Mouse (Mus musculus) spleen, adult 2 months (tissue): ENCODE measurements around the gene Ctf2. TPM values are rescaled to one million over a fixed set of nuclear protein-coding genes. Genes with fewer than 3 reads are reported as not detected.
A peak's percentile ranks its signal among the peaks of the same experiment; 100 is the strongest.

ENCODE experiments used
- DNase-seq, 2 experiments: peaks; one replicate each; pipeline versions ENCODE4 v3.0.0 to v3.0.0-alpha.2; 2012 to 2021; ENCODE audit warnings: low spot score in 2 of 2, low read depth in 1 of 2
- H3K27ac ChIP-seq: fragments of 200-500 bp; 2 replicates; pipeline ENCODE4 v1.5.1; 2012; ENCODE audit warnings: low read length, inconsistent platforms; ENCODE audit not compliant: insufficient read depth
- H3K27me3 ChIP-seq: fragments of 200-500 bp; 2 replicates; pipeline ENCODE4 v1.6.1; 2012; ENCODE audit warnings: mild to moderate bottlenecking, moderate library complexity, low read length, inconsistent platforms; ENCODE audit not compliant: control insufficient read depth, insufficient read depth
- H3K36me3 ChIP-seq: fragments of 200-500 bp; 2 replicates; pipeline ENCODE4 v1.6.1; 2012; ENCODE audit warnings: mild to moderate bottlenecking, low read length, inconsistent platforms; ENCODE audit not compliant: control insufficient read depth, insufficient read depth
- H3K4me1 ChIP-seq: fragments of 200-500 bp; 2 replicates; pipeline ENCODE4 v1.6.1; 2011; ENCODE audit warnings: inconsistent platforms; ENCODE audit not compliant: control insufficient read depth, insufficient read depth, insufficient read length
- H3K4me3 ChIP-seq: fragments of 200-500 bp; 2 replicates; pipeline ENCODE4 v1.5.1; 2011; ENCODE audit warnings: mild to moderate bottlenecking, inconsistent platforms; ENCODE audit not compliant: insufficient read depth, insufficient read length; ENCODE audit errors: extremely low read depth
- CTCF ChIP-seq: fragments of 200-500 bp; IDR thresholded peaks from 2 replicates; pipeline ENCODE4 v1.5.1; 2011; ENCODE audit warnings: mild to moderate bottlenecking, inconsistent platforms; ENCODE audit not compliant: insufficient read depth, insufficient read length, insufficient replicate concordance; ENCODE audit errors: extremely low read depth
- POLR2A ChIP-seq: fragments of 200-500 bp; IDR thresholded peaks from 2 replicates; pipeline ENCODE4 v1.6.1; 2011; ENCODE audit warnings: low read depth, low read length, inconsistent platforms
- WGBS: fragments of 180-500 bp; shearing (Covaris S2); methylation state at CpG from one replicate; pipeline ENCODE4 v1.1.7; 2018; 5-methylcytosine and 5-hydroxymethylcytosine counted together
- polyA plus RNA-seq: library from polyadenylated mRNA; depleted of rRNA; stranded (reverse); fragments of >200 nt; gene quantifications from 2 replicates; pipeline ENCODE4 v1.2.3, GENCODE M21; 2012

The Ctf2 gene
- polyA plus RNA-seq, 1 experiment, result not detected

- Histone ChIP-seq H3K4me1 (peaks cover 12% of the 10 kb centered on the region), H3K36me3 (peaks cover 4% of the 10 kb centered on the region), H3K27ac (peak within 1 kb of the TSS; percentile 69), H3K27me3 (no peaks in the 10 kb centered on the region), H3K4me3 (peak within 1 kb of the TSS; percentile 67)
- TF ChIP-seq POLR2A (no peak), CTCF (peak; percentile 57; the same call in 1 of the 2 replicates)
- WGBS, result 2% methylated on average over 88 of the region's 90 CpGs
- peak; percentile 62 to 82 for DNase-seq
Observed at GRCm38 (mm10) chr7:127708207-127709078, 23.5 kb downstream of the Ctf2 start, which contains the start of gene Bcl7c. Gene Bcl7c, minus strand, starts transcription at chr7:127708933.

- H3K27ac ChIP-seq, result peak overlapping the region; percentile 69
- H3K4me3 ChIP-seq, result peak overlapping the region; percentile 67
- no peaks in the 10 kb centered on the region for H3K27me3 ChIP-seq
- peaks cover 4% of the 10 kb centered on the region for H3K36me3 ChIP-seq
- whole genome bisulfite sequencing, result 0% methylated on average over 5 of the region's 5 CpGs
- DNase-seq, result no peak
- TF ChIP-seq CTCF (no peak), POLR2A (no peak)
- peaks cover 7% of the 10 kb centered on the region; the same call in 1 of the 2 replicates for H3K4me1 ChIP-seq
Observed at GRCm38 (mm10) chr7:127707957-127708206, 24.1 kb downstream of the Ctf2 start.

- no peak for DNase-seq
- WGBS, result 26% methylated on average over 22 of the region's 22 CpGs
- peak overlapping the region; percentile 69 for H3K27ac ChIP-seq
- H3K27me3 ChIP-seq, result no peaks in the 10 kb centered on the region
- peaks cover 4% of the 10 kb centered on the region for H3K36me3 ChIP-seq
- peaks cover 7% of the 10 kb centered on the region; the same call in 1 of the 2 replicates for H3K4me1 ChIP-seq
- no peak for TF ChIP-seq CTCF
- TF ChIP-seq POLR2A, result no peak
- peak overlapping the region; percentile 67 for H3K4me3 ChIP-seq
Observed at GRCm38 (mm10) chr7:127707045-127707956, 24.7 kb downstream of the Ctf2 start.

GRCm38 (mm10) chr7:127705706-127706105, 26.3 kb downstream of the Ctf2 start:
- Histone ChIP-seq H3K4me1 (peaks cover 7% of the 10 kb centered on the region; the same call in 1 of the 2 replicates), H3K4me3 (no peak overlapping the region), H3K27ac (no peak overlapping the region), H3K36me3 (peaks cover 4% of the 10 kb centered on the region), H3K27me3 (no peaks in the 10 kb centered on the region)
- no peak for TF ChIP-seq CTCF
- no peak for TF ChIP-seq POLR2A
- DNase-seq, result no peak
- WGBS, result 73% methylated on average over 4 of the region's 4 CpGs

GRCm38 (mm10) chr7:127704598-127704997, 27.4 kb downstream of the Ctf2 start:
- H3K36me3 ChIP-seq, result peaks cover 4% of the 10 kb centered on the region
- H3K27ac ChIP-seq, result no peak overlapping the region
- TF ChIP-seq CTCF (no peak), POLR2A (no peak)
- no peak overlapping the region for H3K4me3 ChIP-seq
- no peak for DNase-seq
- WGBS, result 89% methylated on average over 6 of the region's 6 CpGs
- H3K27me3 ChIP-seq, result no peaks in the 10 kb centered on the region
- peaks cover 7% of the 10 kb centered on the region; the same call in 1 of the 2 replicates for H3K4me1 ChIP-seq

- Histone ChIP-seq H3K27me3 (no peaks in the 10 kb centered on the region), H3K4me3 (no peak overlapping the region), H3K36me3 (peaks cover 4% of the 10 kb centered on the region), H3K4me1 (peaks cover 7% of the 10 kb centered on the region; the same call in 1 of the 2 replicates), H3K27ac (no peak overlapping the region)
- 92% methylated on average over 8 of the region's 8 CpGs for WGBS
- DNase-seq, result no peak
- TF ChIP-seq CTCF (no peak), POLR2A (no peak)
Observed at GRCm38 (mm10) chr7:127703561-127704178, 28.3 kb downstream of the Ctf2 start.
